Mouse (Mus musculus): ENCODE measurements around the gene Pcnx. TPM values are rescaled to one million over a fixed set of nuclear protein-coding genes. Genes with fewer than 3 reads are reported as not detected.
A peak's percentile ranks its signal among the peaks of the same experiment; 100 is the strongest.

Pcnx gene
- total RNA-seq, 2 experiments from 2014 or later: 56.4 to 66.9 TPM

- DNase-seq (ENCODE audit: low spot score in 2 of 2): no peak
Observed at GRCm38 (mm10) chr12:81853543-81853942, 6.3 kb upstream of the Pcnx start.

- DNase-seq (ENCODE audit: low spot score in 2 of 2): no peak
Observed at GRCm38 (mm10) chr12:81855031-81855430, 4.8 kb upstream of the Pcnx start.

- DNase-seq (ENCODE audit: low spot score in 2 of 2): no peak
Observed at GRCm38 (mm10) chr12:81856696-81857095, 3.1 kb upstream of the Pcnx start.

- no peak for DNase-seq (ENCODE audit: low spot score in 2 of 2)
Observed at GRCm38 (mm10) chr12:81857251-81857650, 2.6 kb upstream of the Pcnx start.

GRCm38 (mm10) chr12:81857978-81858569, 1.7 kb upstream of the Pcnx start:
- DNase-seq (ENCODE audit: low spot score in 2 of 2): no peak

GRCm38 (mm10) chr12:81860308-81861181, 722 bp downstream of the Pcnx start:
- DNase-seq (ENCODE audit: low spot score in 2 of 2): peak; percentile 50 to 68

GRCm38 (mm10) chr12:81861199-81862085, 1.6 kb downstream of the Pcnx start:
- DNase-seq (ENCODE audit: low spot score in 2 of 2): no peak

- no peak for DNase-seq (ENCODE audit: low spot score in 2 of 2)
Observed at GRCm38 (mm10) chr12:81862351-81862802, 2.6 kb downstream of the Pcnx start.

- no peak for DNase-seq (ENCODE audit: low spot score in 2 of 2)
Observed at GRCm38 (mm10) chr12:81863949-81864348, 4.1 kb downstream of the Pcnx start.

GRCm38 (mm10) chr12:81865183-81865582, 5.4 kb downstream of the Pcnx start:
- DNase-seq (ENCODE audit: low spot score in 2 of 2): no peak

GRCm38 (mm10) chr12:81867316-81867715, 7.5 kb downstream of the Pcnx start:
- no peak for DNase-seq (ENCODE audit: low spot score in 2 of 2)

- DNase-seq (ENCODE audit: low spot score in 2 of 2): no peak
Observed at GRCm38 (mm10) chr12:81869205-81869940, 9.6 kb downstream of the Pcnx start.

- no peak for DNase-seq (ENCODE audit: low spot score in 2 of 2)
Observed at GRCm38 (mm10) chr12:81873345-81873744, 13.5 kb downstream of the Pcnx start.

GRCm38 (mm10) chr12:81880161-81880560, 20.3 kb downstream of the Pcnx start:
- no peak for DNase-seq (ENCODE audit: low spot score in 2 of 2)

GRCm38 (mm10) chr12:81883255-81884106, 23.7 kb downstream of the Pcnx start:
- no peak for DNase-seq (ENCODE audit: low spot score in 2 of 2)

- no peak for DNase-seq (ENCODE audit: low spot score in 2 of 2)
Observed at GRCm38 (mm10) chr12:81884107-81884398, 24.2 kb downstream of the Pcnx start.

- no peak for DNase-seq (ENCODE audit: low spot score in 2 of 2)
Observed at GRCm38 (mm10) chr12:81884983-81885382, 25.2 kb downstream of the Pcnx start.

- DNase-seq (ENCODE audit: low spot score in 2 of 2): no peak
Observed at GRCm38 (mm10) chr12:81885982-81886381, 26.2 kb downstream of the Pcnx start.

GRCm38 (mm10) chr12:81888954-81889353, 29.1 kb downstream of the Pcnx start:
- no peak for DNase-seq (ENCODE audit: low spot score in 2 of 2)

- no peak for DNase-seq (ENCODE audit: low spot score in 2 of 2)
Observed at GRCm38 (mm10) chr12:81891946-81892345, 32.1 kb downstream of the Pcnx start.
